Comparison of ENCODE assay signal across 17 mouse cellular contexts in genomic region chr10:128960142-128960541, GRCm38 (mm10). TPM values are rescaled to one million over a fixed set of nuclear protein-coding genes. Genes with fewer than 3 reads are reported as not detected.
"Had no signal": no experiment of that assay in that cellular context is flagged by ENCODE, and none has a peak within 500 bp of the region (broad histone marks: within the 10 kb centered on the region; RNA-seq: fewer than 3 reads in every experiment).

No protein-coding gene starts in this region.

- DNase-seq: lung, adult 2 months; lung, postnatal 10 days; right cerebral cortex, postnatal 14 days had no signal

- H3K36me3 ChIP-seq: limb, embryonic 10.5 days; liver, embryonic 15.5 days; midbrain, embryonic 15.5 days; stomach, embryonic 15.5 days had no signal

- H3K4me3 ChIP-seq: left cerebral cortex, adult 2 months; limb, embryonic 10.5 days; liver, embryonic 15.5 days; megakaryocyte, embryonic 14.5 days; midbrain, embryonic 15.5 days; stomach, embryonic 15.5 days had no signal

- H3K27ac ChIP-seq: left cerebral cortex, adult 2 months; limb, embryonic 10.5 days; liver, embryonic 15.5 days; macrophage; midbrain, embryonic 15.5 days; stomach, embryonic 15.5 days had no signal

- H3K4me1 ChIP-seq: limb, embryonic 10.5 days; liver, embryonic 15.5 days; midbrain, embryonic 15.5 days had no signal

- H3K9me3 ChIP-seq: limb, embryonic 10.5 days; liver, embryonic 15.5 days; megakaryocyte, embryonic 14.5 days; midbrain, embryonic 15.5 days; stomach, embryonic 15.5 days had no signal

- H3K9ac ChIP-seq: liver, embryonic 15.5 days; midbrain, embryonic 15.5 days; stomach, embryonic 15.5 days had no signal

- ATAC-seq: hindbrain, embryonic 16.5 days; inflammation-experienced regulatory T-cells, adult 6 months; midbrain, embryonic 15.5 days had no signal

- H3K4me2 ChIP-seq: liver, embryonic 15.5 days; midbrain, embryonic 11.5 days; midbrain, embryonic 15.5 days; stomach, embryonic 15.5 days had no signal

- H3K27me3 ChIP-seq: midbrain, embryonic 15.5 days; stomach, embryonic 15.5 days had no signal

RNA-seq across cellular contexts. Expression of gene Mettl7b, which starts 0.6 kb away (rescaled TPM):
- polyA plus RNA-seq: hindbrain, embryonic 16.5 days; inflammation-experienced regulatory T-cells, adult 6 months; limb, embryonic 10.5 days; liver, embryonic 15.5 days; macrophage; midbrain, embryonic 11.5 days; midbrain, embryonic 15.5 days; neural tube, embryonic 14.5 days had no signal

RNA-seq across cellular contexts. Expression of gene Itga7, which starts 26.5 kb away (rescaled TPM):
- polyA plus RNA-seq: macrophage had no signal

RNA-seq across cellular contexts. Expression of gene Olfr9, which starts 29.1 kb away (rescaled TPM):
- polyA plus RNA-seq: hindbrain, embryonic 16.5 days; inflammation-experienced regulatory T-cells, adult 6 months; large intestine, adult 2 months; limb, embryonic 10.5 days; limb, embryonic 14.5 days; liver, embryonic 15.5 days; lung, adult 2 months; macrophage; midbrain, embryonic 11.5 days; midbrain, embryonic 15.5 days; neural tube, embryonic 14.5 days; stomach, embryonic 15.5 days; thymus, postnatal 0 days had no signal
